Mouse (Mus musculus): Measurements from ENCODE around the gene Bok.
"Not testable (repeated sequence)": the region's sequence is repeated elsewhere in the genome, so short reads cannot be mapped to it uniquely, and the experiment has no call there.

Bok gene

DNA sequence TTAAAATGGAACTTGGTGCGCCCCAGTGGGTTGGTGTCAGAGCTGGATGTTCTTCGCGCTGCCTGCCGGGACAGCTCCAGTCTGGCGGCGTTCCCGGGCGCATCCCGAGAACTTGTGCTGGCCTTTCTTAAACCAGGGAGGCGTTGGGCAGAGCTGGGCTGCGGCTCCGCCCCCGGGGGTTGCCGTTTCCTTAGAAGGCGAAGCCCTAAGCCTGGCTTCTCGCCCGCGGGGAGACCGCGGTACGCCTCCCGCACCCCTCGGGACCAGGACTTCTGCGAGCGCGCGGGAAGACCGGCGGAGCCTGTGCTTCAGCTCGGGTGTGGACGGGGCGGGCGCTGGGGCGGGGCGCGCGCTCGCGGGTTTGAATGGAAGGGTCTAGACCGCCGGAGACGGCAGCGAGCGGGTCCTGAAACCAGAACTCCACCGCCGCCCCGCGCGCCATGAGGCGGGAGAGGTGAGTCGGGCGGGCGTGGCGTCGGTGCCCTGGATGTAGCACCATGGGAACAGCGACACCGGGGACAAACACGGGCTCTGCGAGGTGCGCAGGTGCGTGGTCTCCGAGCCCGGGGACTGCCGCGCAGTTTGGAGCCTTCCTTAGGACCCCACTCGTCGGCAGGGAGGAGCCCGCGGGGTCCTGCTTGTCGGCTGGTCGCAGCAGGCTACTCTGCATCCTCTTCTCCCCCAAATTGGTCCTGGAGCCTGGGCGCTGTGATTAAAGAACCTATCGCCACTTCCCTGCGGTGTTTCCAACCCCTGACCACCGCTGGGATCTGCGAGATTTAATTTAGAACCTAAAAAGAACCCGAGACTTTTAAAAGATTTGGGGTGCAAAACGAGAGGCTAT is at the start of gene Bok:
Bok (plus strand) TSS at position 260 of the 844 bp plus-strand sequence.
- DNase-seq (ENCODE audit: low read depth, low spot score) = no peak

DNA sequence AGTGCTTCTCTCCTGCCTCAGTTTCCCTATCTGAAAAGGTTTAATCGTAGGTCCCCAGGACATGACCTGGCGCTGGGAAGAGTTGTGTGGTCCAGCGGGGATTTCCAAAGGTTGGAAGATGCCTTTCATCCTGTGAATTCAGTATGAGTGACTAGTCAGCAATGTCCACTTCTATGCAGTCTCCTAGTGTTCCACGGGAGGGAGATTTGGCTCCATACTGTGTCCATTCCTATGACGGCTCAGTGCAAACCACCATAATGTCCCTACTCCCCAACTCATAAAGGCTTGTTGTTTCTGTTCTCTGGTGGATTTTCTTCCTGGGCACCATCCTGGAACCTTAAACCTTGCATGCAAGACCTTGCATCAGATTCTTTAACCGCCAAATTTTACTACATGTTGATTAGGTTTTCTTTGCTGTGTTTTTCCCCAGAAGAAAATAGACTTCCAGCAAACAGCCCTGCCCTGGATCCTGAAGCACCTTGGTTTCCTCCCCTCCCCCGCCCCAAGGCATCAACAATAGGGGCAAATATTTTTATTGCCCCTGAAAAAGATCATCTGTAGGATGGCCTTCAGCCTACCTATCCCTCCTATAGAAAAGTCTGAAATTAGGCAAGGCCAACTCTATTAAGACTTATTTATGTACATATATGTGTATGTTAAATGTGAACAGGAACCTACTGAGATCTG is 49.1 kb upstream of the Bok start:
- DNase-seq (ENCODE audit: low read depth, low spot score) = no peak

DNA sequence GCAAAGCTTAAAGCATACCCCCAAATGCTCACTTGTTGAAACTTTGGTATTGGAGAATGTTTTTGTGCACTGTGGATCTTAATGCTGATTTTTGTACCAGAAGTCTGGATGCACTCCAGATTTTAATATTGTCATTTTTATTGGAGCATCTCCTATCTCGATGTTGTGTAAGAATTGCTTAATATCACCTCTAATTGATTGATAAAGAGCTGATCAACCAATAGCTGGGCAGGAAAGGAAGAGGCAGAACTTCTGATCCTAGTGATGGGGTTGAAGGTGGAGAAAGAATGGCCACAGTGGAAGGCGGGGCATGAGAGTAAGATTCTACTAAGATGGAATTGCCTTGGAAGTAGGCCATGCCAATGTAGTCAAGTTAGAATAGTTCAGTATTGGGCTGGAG is 43.5 kb upstream of the Bok start:
- DNase-seq (ENCODE audit: low read depth, low spot score) = no peak

DNA sequence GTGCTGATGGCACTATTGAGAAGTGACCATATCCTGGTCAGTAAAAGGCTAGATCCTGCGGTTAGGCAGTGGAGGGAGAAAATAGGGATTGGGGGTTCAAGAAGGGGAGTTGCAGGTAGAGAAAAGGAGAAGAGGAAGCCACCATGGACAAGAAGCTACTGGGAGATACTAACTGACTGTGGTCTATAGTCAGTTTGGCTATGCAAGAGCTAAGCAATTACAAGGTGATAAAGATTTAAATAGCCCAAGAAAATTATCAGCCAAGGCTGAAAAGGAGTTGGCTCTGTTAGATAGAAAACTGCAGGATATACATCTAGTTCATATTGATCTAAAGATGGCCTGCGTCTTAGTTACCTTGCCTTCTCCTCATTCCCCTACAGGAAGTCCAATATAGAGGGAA is 42.8 kb upstream of the Bok start:
- no peak for DNase-seq (ENCODE audit: low read depth, low spot score)

DNA sequence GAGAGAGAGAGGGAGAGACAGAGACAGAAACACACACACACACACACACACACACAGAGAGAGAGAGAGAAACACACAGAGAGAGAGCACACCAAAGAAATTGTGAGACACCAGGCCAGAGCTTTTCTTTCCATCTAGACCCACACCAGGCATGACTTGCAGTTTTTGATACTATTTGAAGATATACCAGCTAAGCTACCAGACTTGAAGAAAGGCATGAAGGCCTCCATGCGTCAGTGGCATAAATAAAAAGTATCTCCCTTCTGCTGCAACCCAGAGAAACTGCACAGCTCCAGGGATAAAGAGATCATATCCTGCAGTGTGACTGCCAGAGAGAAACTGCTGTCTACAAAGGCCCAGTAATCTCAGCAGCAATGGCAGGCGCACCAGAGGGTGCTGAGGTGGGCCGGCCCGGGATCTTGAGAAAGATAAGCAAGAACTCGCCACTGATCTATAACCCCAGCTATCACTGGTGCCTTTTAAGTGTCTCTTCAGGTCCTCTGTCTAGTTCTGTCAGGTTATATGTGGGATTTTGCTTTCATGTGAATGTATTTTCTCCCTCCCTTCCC is 35.8 kb upstream of the Bok start:
- no peak for DNase-seq (ENCODE audit: low read depth, low spot score)

DNA sequence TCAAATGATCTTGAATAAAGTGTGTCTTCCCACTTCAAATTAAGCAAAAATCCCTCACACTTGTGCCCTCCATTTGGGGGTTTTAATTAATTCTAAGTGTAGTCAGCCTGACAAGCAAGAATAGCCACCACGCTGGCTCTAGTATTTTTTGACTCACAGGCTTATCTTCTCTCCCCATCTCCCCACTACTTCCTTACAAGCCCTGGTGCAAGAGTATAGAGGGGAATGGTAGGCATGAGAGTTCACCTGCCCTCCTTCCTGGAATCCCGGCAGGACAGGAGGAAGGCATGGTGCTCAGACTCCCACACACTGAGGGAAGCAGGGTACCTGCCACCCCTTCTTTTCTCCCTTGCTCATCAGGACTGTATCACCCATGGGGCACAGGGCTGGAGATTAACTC is 31.2 kb upstream of the Bok start:
- DNase-seq (ENCODE audit: low read depth, low spot score) = no peak

DNA sequence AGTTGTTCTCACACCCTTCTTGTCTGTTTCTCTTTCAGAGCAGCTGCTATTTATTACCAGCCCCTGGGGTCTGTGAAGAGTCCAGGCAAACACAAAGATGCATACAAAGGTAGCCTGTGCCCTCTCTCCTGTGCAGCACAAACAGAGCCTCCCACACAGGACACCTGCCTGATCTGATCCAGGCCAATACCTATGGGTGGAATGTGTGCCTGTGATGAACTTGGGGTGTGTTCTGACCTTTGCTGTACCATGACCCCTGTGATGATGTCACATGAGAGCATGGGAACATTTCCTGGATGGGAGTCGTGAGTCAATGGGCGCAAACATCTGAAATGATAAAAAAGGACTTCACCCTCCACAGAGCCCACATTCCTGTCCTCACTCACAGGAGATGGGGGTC is 30.7 kb upstream of the Bok start:
- no peak for DNase-seq (ENCODE audit: low read depth, low spot score)

DNA sequence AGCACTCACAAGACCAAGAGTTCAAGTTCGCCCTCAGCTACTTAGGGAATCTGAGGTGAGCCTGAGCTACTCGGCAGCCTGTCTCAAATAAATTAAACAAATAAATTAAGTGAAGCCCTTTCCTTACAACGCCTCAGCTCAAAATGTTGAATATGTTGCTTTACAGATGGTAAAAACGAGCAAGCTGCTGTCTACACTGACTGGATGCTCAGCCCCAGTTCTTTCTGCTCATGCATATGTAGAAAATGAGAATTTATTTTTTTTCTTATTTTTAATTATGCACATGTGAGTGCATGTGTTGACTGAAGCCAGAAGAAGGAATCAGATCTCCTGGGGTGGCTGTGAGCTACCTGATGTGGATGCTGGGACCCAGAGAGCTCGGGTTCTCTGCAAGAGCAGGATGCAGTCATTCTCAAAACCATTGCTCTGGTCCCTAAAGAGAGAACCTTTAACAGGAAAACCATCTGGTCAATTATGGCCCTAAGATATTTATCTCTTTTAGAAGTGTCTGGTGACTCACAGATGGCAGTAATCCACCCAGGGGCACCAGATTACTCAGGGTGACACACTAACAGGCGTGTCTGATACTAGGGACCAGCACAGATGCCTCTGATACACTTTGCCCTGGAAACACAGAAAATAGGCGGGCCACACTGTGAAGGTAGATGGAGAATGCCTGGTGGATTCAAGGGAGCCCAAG is 29.0 kb upstream of the Bok start:
- DNase-seq (ENCODE audit: low read depth, low spot score) = no peak

DNA sequence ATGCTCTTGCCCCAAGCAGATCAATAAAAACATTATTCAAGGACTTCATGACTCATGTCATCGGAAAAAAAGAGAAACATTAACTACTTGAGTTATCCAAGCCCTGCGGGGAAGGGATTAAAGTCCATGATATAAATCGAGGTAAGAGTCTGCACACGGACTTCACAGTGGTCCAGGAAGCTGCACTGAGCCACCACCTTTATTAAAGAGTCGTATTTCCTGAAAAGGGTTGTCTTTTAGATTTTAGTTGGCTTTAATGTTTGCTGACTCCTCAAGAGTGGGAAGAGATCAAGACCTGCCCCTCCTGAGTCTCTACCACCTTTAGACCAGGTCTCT is 28.5 kb upstream of the Bok start:
- no peak for DNase-seq (ENCODE audit: low read depth, low spot score)

DNA sequence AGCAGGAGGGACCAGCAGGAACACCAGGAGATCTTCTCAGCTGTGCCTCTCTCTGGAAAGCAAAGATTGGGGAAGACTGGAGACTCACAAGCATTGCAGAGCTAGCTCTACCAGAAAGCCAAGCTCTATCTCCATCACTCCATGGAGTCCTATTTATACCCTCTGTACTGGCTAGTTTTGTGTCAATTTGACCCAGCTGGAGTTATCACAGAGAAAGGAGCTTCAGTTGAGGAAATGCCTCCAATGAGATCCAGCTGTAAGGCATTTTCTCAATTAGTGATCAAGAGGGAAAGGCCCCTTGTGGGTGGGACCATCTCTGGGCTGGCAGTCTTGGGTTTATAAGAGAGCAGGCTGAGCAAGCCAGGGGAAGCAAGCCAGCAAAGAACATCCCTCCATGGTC is 26.9 kb upstream of the Bok start, which contains the start of gene Stk25:
Stk25 (minus strand) TSS at position 101 of the 400 bp plus-strand sequence.
- DNase-seq (ENCODE audit: low read depth, low spot score) = not testable (repeated sequence)

DNA sequence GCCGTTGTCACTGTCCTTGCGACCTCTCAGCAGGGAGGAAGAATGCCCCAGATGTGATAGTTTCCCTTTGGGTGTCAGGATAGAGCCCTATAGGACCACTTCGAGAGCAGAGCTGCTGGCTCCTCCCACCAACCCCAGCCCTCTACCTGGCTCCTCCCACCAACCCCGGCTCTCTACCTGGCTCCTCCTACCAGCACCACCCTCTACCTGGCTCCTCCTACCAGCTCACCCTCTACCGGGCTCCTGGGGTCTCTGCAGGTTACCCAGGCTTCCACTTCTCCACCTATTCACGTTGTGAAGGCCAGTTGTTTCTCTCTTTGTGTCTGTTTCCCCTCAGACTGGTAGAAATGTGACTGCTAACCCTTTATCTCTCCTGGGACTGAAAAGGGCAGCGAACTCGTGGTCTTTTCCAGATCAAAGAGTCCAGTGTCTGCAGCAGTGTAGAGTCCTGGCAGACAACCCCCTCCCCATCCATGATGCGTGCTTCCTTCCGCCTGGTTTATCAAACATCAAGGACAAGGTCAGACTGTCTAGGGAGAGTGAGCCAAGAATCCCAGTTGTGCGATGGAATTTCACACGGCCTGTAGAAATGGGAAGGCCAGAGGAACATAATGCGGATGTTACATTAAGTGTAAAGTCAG is 17.6 kb upstream of the Bok start:
- peak; percentile 5 for DNase-seq (ENCODE audit: low read depth, low spot score)

DNA sequence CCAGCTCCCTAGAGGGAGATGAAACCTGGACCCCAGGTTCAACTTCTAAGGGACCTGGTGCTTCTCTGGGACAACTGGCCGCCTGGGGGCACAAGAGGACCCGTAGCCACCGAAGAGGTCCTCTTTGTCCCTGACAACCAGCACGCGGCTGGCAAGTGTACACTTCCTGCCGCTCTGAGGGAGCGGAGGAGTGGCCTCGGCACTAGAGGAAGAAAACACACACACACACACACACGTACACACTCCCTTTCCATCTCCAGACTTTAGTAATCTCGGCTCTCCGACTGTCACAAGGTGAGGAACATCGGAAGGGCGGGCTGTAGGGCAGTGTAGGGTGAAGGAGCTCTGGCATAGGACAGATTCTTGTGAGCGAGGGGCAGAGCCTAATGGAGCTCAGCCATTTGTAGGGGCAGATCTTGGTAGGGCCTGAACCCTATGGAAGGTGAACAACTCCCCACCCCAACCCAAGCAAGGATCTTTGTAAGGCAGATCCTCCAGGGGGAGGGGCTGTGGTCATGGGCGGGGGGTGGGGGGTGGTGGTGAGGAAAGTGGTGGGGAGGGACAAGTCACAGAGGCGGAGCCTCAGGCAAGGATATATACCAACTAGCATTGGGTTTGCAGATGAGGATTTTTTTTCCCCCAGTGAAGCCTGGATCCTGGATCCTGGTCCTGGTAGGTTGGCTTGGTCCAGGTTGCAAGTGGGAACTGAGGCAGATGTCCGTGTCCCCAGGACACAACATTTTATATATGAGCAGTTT is 16.5 kb upstream of the Bok start:
- no peak for DNase-seq (ENCODE audit: low read depth, low spot score)

DNA sequence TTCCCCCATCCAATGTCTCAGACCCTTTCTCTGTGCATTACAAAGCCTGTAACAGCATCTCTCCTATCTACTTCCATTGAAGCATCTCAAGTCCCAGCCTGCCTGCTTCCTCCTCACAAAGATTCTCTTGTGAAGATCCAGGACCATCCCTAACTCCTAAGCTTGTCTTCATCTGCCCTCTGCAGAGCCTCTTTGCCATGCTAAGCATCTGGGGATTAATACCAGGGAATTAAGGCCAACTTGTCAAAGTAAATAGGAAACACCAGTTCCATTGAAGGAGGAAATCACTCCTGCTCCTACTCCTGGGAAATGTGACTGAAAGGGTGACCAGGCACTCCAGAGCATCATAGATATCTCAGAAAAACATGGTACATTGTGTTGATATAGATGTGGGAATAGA is 15.5 kb upstream of the Bok start:
- DNase-seq (ENCODE audit: low read depth, low spot score) = no peak

DNA sequence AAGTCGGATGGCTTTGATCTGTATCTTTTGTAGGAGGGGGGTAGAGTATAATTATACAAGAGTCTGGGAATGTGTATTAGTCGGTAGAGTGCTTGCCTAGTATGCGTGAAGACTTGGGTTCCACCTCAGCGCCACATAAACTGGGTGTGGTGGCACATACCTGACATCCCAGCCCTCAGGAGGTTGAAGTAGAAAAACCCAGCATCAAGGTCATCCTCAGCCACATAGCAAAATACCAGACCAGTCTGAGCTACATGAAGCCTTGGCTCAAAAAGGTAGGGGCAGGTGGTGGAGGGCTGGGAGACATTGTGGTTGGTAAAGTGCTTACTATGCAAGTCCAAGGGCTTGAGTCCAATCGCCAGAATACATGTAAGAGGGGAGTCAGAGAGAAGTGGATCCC is 12.8 kb upstream of the Bok start:
- no peak for DNase-seq (ENCODE audit: low read depth, low spot score)

DNA sequence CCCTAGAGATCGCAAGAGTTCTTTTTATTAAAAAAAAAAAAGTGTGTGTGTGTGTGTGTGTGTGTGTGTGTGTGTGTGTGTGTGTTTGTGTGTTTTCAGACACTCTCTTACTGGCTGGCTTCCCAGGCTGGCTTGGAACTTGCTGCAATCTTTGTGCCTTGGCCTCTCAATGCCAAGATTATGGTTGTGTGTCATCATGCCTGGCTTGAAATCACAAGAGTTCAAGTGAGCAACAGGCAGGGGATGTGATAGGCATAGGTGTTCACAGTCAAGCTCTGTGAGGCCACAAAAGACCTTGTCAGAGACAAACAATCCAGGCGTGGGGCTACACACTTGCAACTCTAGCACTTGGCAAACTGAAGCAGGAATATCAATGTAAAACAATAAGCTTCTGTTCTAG is 7.1 kb upstream of the Bok start:
- DNase-seq (ENCODE audit: low read depth, low spot score) = no peak

DNA sequence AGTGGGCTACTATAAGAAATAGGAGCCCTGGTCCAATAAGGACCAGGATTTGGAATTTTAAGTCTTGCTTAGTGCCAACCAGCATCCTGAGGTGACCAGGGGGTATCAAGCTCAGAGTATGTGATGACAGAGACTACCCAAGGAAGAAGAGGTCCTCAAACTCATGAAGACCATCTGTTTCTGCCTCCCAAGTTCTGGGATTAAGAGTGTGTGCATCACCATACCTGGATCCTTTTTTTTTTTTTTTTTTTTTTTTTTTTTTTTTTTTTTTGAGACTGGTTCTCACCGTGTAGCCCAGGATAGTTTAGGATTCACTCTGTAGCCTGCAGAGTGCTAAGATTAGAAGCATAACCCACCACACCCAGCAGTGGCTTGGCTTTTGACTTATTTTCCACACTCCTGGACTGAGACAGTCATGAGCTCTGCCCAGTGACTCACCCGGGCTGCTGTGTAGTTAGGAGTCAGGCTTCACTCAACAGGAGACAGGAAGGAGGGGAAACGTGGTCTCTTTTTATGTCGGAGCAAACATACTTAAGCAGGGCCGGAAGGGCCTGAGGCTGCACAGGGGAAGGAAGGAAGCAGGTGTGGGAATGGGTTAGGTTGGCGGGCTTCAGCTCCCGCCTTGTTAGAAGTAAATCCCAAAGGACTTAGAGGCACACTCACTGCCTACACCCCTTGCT is 5.4 kb upstream of the Bok start:
- no peak for DNase-seq (ENCODE audit: low read depth, low spot score)

DNA sequence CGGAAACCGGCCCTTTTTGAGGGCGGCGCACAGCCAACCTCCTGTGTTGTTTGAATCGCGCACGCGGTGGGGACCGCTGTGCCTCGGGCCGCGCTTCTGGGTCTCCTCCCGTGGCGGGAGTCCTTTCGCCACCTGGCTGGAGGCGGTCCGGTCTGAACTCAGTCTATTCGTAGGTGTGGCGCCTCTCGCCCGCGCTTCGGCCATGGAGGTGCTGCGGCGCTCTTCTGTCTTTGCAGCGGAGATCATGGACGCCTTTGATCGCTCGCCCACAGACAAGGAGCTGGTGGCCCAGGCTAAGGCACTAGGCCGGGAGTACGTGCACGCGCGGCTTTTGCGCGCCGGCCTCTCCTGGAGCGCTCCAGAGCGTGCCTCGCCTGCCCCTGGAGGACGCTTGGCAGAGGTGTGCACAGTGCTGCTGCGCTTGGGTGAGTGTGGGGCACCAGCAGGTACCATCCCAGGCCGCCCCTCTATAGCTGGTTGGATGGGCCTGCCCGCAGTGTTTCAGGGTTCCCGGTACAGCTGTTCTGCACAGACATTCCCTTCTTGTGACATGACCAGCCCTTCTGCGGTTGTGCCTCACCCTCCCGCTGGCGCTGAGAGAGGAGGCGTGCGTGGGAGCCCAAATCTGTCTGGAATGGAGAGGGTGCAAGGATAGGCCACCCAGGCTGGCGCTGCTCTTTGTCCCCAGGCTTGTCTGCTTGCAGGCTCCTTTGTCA is 943 bp downstream of the Bok start:
- DNase-seq (ENCODE audit: low read depth, low spot score) = no peak

DNA sequence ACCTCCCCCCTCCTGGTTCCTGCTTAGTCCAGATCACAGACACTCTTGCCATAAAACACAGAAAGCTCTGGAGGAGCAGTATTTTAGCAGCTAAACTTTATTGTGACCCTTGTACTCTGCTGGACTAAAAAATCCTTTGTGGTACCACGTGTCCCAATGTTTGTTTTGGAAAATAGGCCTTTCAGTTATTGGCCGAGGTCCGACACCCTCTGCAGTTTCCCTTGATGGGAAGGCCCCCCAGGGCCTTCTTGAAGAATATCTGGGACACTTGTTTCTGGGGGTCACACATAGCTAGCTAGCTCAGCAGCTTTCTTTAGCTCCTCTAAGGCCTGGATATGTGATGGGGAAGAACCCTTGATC is 1.5 kb downstream of the Bok start:
- DNase-seq (ENCODE audit: low read depth, low spot score) = no peak

DNA sequence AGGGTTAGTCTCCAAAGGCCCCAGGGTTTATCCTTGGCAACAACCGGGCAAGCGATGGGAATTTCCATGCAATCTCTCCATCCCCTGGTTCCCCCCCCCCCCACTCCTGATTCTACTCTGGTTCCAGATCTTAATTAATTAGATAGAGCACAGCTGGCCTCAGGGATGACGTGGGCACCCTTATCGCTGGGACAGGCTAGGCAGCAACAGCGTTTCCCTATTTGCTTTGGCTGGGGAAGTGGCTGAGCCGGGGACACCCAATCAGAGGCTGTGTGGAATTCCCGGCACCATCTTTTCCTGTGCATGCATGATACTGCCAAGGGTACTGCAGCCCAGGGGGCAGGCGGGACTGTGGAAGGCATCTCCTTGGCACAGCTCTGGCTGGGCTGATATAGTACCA is 2.7 kb downstream of the Bok start:
- DNase-seq (ENCODE audit: low read depth, low spot score) = no peak

DNA sequence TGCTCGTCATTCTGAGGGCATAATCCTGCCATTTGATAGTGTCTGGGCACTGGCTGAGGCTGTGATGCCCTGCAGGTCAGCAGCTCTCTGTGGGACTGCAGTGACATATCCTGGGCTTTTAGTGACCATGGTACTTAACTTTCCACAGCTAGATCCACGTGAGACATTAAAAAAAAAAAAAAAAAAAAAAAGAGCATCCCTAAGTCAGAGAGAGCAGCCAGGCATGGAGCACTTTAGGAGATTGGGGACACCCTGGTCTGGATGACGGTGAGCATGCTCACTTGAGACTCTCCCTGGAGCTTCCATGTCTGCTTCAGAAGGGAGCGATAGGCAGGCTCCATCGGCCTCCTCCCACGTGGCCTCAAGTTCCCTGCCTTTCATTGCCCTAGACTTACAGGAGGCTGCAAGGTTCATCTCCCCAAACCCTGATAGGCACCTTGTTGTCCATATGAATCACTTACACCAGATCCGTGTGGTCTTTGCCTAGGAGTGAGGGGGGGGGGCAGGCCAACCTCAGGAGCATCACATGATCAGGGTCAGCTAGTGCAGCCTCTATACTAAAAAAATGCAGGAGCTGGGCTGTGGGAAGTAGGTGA is 4.5 kb downstream of the Bok start:
- no peak for DNase-seq (ENCODE audit: low read depth, low spot score)

Data from c-Kit-negative CD71-positive TER-119-positive erythroid progenitor cells, embryonic 14.5 days (primary cell).